Mouse (Mus musculus) A20 (cell line): ENCODE data around the gene Adgrg4.

Source experiments
- DNase-seq: peaks from one replicate; pipeline ENCODE4 v3.0.0-alpha.2; 2011; ENCODE audit warnings: low read depth, low spot score

Adgrg4 gene

GRCm38 (mm10) chrX:56869863-56870262, at the start of gene Adgrg4:
Gene Adgrg4, plus strand, starts transcription at chrX:56870163.
- DNase-seq = no peak

GRCm38 (mm10) chrX:56821765-56822603, 48.0 kb upstream of the Adgrg4 start, which contains the start of gene Map7d3:
Gene Map7d3, minus strand, starts transcription at chrX:56822326.
- no peak for DNase-seq

- no peak for DNase-seq
Observed at GRCm38 (mm10) chrX:56827492-56827891, 42.5 kb upstream of the Adgrg4 start.

- no peak for DNase-seq
Observed at GRCm38 (mm10) chrX:56835842-56836241, 34.1 kb upstream of the Adgrg4 start.

GRCm38 (mm10) chrX:56839369-56839768, 30.6 kb upstream of the Adgrg4 start:
- peak; percentile 29 for DNase-seq

- DNase-seq = no peak
Observed at GRCm38 (mm10) chrX:56841255-56841654, 28.7 kb upstream of the Adgrg4 start.

- no peak for DNase-seq
Observed at GRCm38 (mm10) chrX:57012891-57013290, 142.9 kb downstream of the Adgrg4 start.

GRCm38 (mm10) chrX:57042774-57043173, 172.8 kb downstream of the Adgrg4 start, which contains the start of gene Brs3:
Gene Brs3, plus strand, starts transcription at chrX:57043074.
- no peak for DNase-seq

- DNase-seq = no peak
Observed at GRCm38 (mm10) chrX:57043869-57044268, 173.9 kb downstream of the Adgrg4 start.
